Mouse (Mus musculus) kidney, adult 9 months (tissue): ENCODE results near the gene Psen2.

Experiments used
- DNase-seq: peaks from one replicate; pipeline ENCODE4 v3.0.0; 2022

Psen2 gene

DNA sequence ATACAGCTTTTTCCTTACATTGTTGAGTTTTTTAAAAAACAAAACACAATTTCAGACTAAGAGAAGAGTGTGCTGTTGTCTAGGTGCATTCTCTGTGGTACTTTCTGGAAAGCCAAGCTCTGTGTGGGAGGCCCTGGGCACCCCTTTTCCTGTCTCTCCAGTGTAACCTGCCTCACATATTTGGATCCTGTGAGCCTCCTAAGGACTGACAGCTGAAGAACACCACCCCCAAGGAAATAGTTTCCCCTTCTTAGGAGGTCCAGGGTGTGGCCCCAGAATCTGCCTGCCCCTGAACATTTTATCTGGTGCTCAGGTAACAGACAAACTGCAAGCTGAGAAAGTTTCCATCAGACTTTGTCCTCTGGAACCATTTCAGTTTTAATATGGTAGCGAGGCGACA, 5.8 kb upstream of the Psen2 start:
- DNase-seq = no peak

GRCm38 (mm10) chr1:180268249-180269031, 5.2 kb upstream of the Psen2 start:
- DNase-seq = peak; percentile 96

GRCm38 (mm10) chr1:180267151-180267550, 3.9 kb upstream of the Psen2 start:
- no peak for DNase-seq

DNA sequence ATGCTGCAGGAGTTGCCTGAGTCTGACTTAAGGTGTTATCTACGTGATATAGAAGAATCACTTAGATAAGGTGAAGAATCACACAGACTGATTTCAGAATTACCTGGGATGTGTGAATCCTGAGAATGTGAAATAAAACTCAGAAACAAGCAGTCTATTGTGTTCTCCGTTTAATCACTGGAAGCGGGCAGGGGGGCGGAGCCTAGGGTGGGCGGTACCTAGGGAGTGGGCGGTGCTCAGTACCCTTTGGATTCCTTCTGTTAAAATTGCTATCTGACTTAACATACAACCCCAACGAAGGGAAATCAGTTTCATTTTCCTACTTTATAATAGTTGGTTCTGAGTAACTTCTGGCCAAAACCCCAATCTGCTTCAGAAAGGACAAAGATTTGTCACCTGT, 2.2 kb upstream of the Psen2 start:
- DNase-seq = peak; percentile 67

DNA sequence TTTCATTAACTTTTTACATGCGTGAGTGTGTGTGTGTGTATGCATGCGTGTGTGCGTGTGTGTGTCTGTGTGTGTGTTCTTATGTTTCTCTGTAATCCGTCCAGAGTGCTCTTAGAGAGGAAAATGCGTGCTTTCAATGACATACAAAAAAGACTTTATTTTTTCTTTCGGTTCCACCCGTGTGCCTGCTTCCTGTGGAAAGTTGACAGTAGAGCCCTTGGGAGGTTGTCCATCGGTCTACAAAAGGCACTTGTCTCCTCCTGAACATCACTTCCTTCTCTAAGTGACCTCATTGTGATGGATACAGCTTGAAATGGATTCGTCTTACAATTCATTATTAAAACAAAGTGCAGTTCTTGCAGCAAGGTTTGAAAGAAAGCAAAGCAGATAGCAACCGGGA, 1.6 kb upstream of the Psen2 start:
- DNase-seq = no peak

DNA sequence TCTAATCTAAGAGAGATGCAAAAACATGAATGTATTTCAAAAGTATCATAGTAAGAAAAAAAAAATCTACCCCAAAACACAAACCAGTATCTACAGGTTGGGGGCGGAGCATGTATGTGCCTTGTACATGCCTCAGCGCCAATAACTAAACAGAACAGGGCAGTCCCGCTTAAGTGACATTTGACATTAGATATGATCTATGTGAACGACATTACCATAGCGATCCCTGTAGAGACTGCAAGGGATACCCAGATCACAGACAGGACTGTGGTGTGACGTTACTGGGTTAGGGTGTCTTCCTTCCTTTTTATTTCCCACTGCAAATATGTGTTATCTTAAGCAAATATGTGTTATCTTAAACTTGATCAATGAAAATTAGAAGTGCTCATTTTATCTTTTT, 1.2 kb upstream of the Psen2 start:
- no peak for DNase-seq

- no peak for DNase-seq
Measured at GRCm38 (mm10) chr1:180261857-180262570, 1.2 kb downstream of the Psen2 start.

- no peak for DNase-seq
Measured at GRCm38 (mm10) chr1:180261415-180261814, 1.8 kb downstream of the Psen2 start.

- DNase-seq = no peak
Measured at GRCm38 (mm10) chr1:180260886-180261285, 2.4 kb downstream of the Psen2 start.

- no peak for DNase-seq
Measured at GRCm38 (mm10) chr1:180259753-180260152, 3.5 kb downstream of the Psen2 start.

GRCm38 (mm10) chr1:180257446-180257845, 5.8 kb downstream of the Psen2 start:
- DNase-seq = no peak

DNA sequence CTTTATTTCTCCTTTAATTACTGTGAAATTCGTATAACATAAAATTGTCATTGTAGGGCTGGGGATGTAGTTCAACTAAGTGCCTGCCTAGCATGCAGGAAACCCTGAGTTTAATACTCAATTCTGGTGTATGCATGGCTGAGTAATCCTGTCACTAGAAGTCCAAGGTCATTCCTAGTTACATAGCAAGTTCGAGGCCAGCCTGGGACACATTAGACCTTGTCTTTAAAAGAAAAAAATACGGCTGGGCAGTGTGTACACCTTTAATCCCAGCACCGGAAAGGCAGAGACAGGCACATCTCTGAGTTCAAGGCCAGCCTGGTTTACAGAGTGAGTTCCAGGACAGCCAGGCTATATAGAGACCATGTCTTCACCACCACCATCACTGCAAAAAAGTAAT, 6.4 kb downstream of the Psen2 start:
- DNase-seq = peak; percentile 44

GRCm38 (mm10) chr1:180256138-180256674, 7.0 kb downstream of the Psen2 start:
- peak; percentile 97 for DNase-seq

DNA sequence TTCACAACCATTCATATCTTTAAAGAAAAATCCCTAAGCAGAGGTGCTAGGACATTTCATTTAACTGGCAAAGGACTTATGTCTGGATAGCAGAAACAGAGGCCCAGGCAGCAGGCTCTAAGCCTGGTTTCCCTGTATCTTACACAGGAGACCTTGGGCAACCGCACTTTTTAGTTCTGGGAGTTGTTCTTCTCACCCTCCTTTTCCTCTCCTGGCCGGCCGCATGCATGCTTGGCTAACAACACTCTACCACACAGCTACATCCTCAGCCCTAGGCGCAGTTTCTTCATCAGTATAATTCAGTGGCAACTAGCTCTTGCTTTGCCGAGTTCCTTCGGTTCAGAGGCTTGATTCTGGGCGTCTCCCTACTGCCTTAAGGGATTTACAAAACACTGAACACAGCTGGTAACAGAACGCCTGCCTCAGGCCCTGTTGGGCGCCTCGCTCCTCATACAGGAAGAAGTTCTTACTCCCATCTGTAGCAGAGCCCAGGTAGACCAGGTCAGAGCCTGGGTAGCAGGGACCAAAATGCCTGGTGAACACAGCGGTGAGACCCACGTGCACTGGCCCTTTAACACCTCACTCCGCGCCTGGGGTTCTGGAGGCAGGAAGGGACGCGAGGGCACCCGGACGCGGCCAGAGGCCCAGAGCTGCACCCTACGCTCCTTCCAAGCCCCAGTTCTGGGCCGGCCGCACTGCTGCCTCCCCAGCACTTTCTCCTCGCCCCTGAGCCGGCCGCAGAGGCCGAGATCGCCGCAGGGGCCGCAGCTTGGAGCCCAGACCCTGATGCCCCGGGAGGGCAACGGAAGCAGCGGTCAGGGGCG, 7.7 kb downstream of the Psen2 start:
- DNase-seq = peak; percentile 58

DNA sequence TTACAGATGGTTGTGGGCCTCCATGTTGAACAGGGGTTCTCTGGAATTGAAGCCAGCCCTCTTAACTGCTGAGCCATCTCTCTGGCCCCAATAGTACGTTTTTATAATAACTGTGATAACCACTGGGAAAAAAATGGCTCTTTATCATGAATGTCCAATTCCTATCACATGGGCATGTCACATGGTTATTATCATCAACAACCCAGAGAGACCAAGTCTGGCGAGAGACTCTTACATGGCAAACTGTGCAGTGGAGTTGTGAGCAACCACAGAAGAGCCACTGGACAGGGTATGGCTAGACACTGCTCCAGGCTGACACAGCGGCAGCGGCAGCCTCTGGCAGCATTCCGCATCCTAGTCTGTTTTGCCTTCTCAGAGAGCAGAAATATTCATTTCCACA, 8.9 kb downstream of the Psen2 start:
- no peak for DNase-seq

GRCm38 (mm10) chr1:180252656-180253190, 10.5 kb downstream of the Psen2 start:
- no peak for DNase-seq

DNA sequence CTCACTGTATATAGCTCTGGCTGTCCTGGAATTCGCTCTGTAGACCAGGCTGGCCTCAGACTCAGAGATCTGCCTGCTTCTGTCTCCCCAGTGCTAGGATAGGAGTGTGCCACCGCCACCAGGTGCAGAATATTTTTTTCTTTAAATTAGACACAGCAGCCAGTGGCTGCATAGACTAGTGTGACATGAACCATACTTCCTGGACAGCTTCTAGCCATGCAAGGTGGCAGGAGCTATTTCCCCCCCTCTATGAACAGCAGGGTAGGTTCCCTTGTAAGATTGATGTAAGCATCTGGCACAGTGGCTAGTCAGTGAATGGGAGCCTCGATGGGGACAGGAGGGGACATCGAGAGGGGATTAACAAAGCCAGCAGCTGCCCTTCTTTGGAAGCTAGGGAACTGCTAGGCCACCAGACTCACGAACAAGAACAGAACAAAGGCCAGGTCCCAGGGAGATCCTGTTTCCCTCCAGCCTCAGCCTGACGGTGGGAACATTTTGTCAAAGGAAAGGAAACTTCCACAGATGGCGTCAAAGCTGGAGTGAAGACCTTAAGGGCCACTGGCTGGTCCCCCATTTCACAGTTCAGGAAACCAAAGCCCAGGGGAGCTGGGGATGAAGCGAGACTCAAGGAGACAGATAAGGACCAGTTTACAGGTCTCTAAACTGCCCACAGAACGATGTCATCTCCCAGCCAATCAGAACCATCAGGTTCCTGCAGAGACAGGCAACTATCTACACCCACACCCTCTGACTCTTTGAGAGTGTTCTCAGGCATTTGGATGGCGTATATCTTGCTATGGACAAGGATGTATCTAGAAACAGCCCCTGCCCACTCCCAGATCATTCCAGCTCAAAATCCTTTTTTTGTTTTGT, 11.8 kb downstream of the Psen2 start:
- no peak for DNase-seq

- no peak for DNase-seq
Measured at GRCm38 (mm10) chr1:180250441-180250830, 12.8 kb downstream of the Psen2 start.

DNA sequence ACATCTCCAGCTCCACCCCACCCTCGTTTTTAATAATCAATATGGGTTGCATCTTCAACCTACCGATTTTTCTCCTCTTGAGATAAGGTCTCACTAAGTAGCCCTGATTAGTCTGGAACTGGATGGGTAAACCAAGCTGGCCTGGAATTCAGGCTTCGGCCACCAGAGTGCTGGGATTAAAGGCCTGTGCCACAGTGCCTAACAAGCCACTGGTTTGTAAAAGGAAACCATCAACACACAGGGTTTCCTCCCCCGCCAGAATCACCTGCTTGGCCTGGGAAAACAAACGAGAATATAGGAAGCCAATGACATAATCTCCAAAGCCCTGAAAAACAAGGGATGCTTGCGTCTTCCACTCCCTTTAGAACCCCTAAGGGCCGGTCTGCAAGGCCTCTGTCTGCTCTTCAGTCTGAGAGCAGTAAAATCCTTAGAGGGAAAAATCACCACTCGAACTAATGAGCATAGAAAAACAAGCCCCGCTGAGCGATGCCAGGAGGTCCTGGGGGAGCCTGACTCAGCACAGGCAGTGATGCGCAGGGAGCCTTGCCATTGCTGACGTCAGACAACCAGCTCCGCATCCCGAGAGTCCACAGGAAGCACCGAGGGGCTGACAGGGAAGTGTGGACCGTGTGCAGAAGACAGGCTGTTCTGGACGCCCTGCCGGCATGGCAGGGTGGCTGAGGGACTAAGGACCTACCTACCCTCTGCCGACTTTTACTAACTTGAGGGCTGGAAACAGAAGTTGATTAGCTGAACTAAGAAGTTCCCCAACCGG, 13.4 kb downstream of the Psen2 start:
- DNase-seq = peak; percentile 73

DNA sequence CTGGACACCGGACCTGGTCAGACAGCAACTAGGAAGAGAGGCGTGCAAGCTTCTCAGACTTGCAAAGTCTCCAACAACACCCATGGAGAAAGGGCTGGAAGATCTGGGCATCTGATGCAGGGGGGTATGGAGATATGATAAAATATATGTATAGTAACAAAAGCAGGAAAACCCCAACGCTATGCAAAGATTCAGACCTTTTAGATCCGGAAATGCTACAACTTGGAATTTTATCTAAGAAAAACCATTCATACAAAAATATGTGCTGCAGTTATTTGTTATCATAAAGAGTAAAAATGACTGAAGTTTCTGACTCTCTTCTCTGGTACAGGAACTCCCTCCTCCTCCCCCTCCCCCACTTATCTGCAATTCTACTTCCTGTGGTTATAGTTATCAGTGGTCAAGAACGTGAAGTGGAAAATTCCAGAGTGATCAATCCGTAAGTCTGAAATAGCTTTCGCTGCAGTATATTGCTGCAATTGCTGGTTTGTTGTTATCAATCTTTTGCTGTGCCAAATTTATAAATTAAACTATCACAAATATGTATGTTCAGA, 14.6 kb downstream of the Psen2 start:
- no peak for DNase-seq

- no peak for DNase-seq
Measured at GRCm38 (mm10) chr1:180247901-180248300, 15.3 kb downstream of the Psen2 start.
